16 mouse cellular contexts compared by ENCODE assay signal in the genomic region with DNA sequence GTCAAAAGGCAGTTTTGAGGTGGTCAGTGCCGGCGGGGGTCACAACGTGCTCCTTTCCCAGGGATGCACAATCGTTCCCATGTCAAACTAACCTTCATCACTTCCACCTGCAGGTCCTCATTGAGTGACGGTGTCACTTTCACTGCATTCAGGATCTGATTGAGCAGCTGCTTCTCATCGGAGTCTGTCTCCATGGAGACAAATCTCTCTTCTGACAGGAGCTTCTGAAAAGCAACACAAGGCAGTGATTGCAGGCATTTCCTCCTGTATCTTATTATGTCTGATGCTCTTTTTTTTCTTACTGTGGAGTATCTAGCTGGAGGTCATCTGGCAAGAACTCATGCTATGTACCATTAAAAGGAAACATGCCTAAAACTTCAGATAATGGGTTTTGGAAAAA. TPM values are rescaled to one million over a fixed set of nuclear protein-coding genes. Genes with fewer than 3 reads are reported as not detected.
"Had no signal": no experiment of that assay in that cellular context is flagged by ENCODE, and none has a peak within 500 bp of the region (broad histone marks: within the 10 kb centered on the region; RNA-seq: fewer than 3 reads in every experiment).

No protein-coding gene starts in this region.

- H3K4me3 ChIP-seq: kidney, embryonic 15.5 days; limb, embryonic 13.5 days; myocyte; neural tube, embryonic 12.5 days had no signal

- H3K36me3 ChIP-seq: kidney, embryonic 15.5 days; limb, embryonic 13.5 days had no signal

- H3K9ac ChIP-seq: kidney, embryonic 15.5 days; limb, embryonic 13.5 days; liver, embryonic 14.5 days; neural tube, embryonic 12.5 days had no signal

- H3K9me3 ChIP-seq: kidney, embryonic 15.5 days; limb, embryonic 13.5 days; neural tube, embryonic 12.5 days had no signal

- H3K27me3 ChIP-seq: kidney, embryonic 15.5 days; limb, embryonic 13.5 days; neural tube, embryonic 12.5 days had no signal

- H3K4me2 ChIP-seq: kidney, embryonic 15.5 days; limb, embryonic 13.5 days; neural tube, embryonic 12.5 days had no signal

- H3K4me1 ChIP-seq: kidney, embryonic 15.5 days; limb, embryonic 13.5 days; neural tube, embryonic 12.5 days had no signal

- DNase-seq: kidney, adult 2 months; kidney, postnatal 36 days; left cerebral cortex, postnatal 4 days; lung, adult 18-20 months; retina, postnatal 1 day; right cerebral cortex, postnatal 4 days; spleen, adult 18-20 months; thymus, adult 18-20 months; thymus, postnatal 14 days had no signal

- H3K27ac ChIP-seq: kidney, embryonic 15.5 days; limb, embryonic 13.5 days; liver, embryonic 14.5 days; neural tube, embryonic 12.5 days had no signal

RNA-seq across cellular contexts. Expression of a gene that starts 47.3 kb away (rescaled TPM):
- total RNA-seq: neutrophil, adult 5-6 weeks had no signal
- polyA plus RNA-seq: liver, adult 2 months; myocyte had no signal
